Comparison of ENCODE assay signal across 29 mouse cellular contexts in genomic region chr6:127757667-127758167, GRCm38 (mm10). TPM values are rescaled to one million over a fixed set of nuclear protein-coding genes. Genes with fewer than 3 reads are reported as not detected.
DNase-seq lines count a peak whose midpoint lies in the region; ATAC-seq lines count a peak whose summit lies in the region.
"Had no signal": no experiment of that assay in that cellular context is flagged by ENCODE, and none has a peak within 500 bp of the region (broad histone marks: within the 10 kb centered on the region; RNA-seq: fewer than 3 reads in every experiment).

No protein-coding gene starts in this region.

- peak overlapping the region; percentile 43; the same call in 1 of the 2 replicates for H3K27ac ChIP-seq in forebrain, embryonic 12.5 days
- no peak overlapping the region for H3K27ac ChIP-seq in forebrain, embryonic 16.5 days (ENCODE audit: low read length)
- H3K27ac ChIP-seq in midbrain, embryonic 13.5 days = 0 out of 2 replicates have a peak overlapping the region, but pooled peaks have one; percentile 32
- H3K27ac ChIP-seq in midbrain, embryonic 10.5 days (replicated peaks) = no peak overlapping the region
- peak overlapping the region; percentile 57; the same call in 1 of the 2 replicates for H3K27ac ChIP-seq in neural tube, embryonic 13.5 days (replicated peaks)
- H3K27ac ChIP-seq: embryonic facial prominence, embryonic 15.5 days; heart, embryonic 13.5 days; kidney, embryonic 15.5 days; limb, embryonic 12.5 days; liver, embryonic 12.5 days; stomach, postnatal 0 days had no signal

- WGBS in forebrain, embryonic 12.5 days = 54% methylated on average over 5 of the region's 5 CpGs
- WGBS in forebrain, embryonic 16.5 days = 33% methylated on average over 5 of the region's 5 CpGs
- WGBS in midbrain, embryonic 13.5 days = 63% methylated on average over 5 of the region's 5 CpGs
- 82% methylated on average over 5 of the region's 5 CpGs for WGBS in midbrain, embryonic 10.5 days
- 61% methylated on average over 5 of the region's 5 CpGs for WGBS in neural tube, embryonic 13.5 days

- no peak overlapping the region for H3K9ac ChIP-seq in forebrain, embryonic 12.5 days
- H3K9ac ChIP-seq in forebrain, embryonic 16.5 days (replicated peaks; ENCODE audit: low read depth, low read length) = no peak overlapping the region
- H3K9ac ChIP-seq in midbrain, embryonic 13.5 days (replicated peaks) = no peak overlapping the region
- H3K9ac ChIP-seq in neural tube, embryonic 13.5 days = no peak overlapping the region
- H3K9ac ChIP-seq: embryonic facial prominence, embryonic 15.5 days; kidney, embryonic 15.5 days; limb, embryonic 12.5 days; liver, embryonic 12.5 days had no signal

- H3K9me3 ChIP-seq in forebrain, embryonic 12.5 days = no peaks in the 10 kb centered on the region
- no peaks in the 10 kb centered on the region for H3K9me3 ChIP-seq in forebrain, embryonic 16.5 days (ENCODE audit: control insufficient read depth, low read length)
- H3K9me3 ChIP-seq in midbrain, embryonic 13.5 days = no peaks in the 10 kb centered on the region
- H3K9me3 ChIP-seq in midbrain, embryonic 10.5 days (replicated peaks) = no peaks in the 10 kb centered on the region; the same call in 1 of the 2 replicates
- no peaks in the 10 kb centered on the region for H3K9me3 ChIP-seq in neural tube, embryonic 13.5 days
- H3K9me3 ChIP-seq: embryonic facial prominence, embryonic 15.5 days; heart, embryonic 13.5 days; kidney, embryonic 15.5 days; limb, embryonic 12.5 days; liver, embryonic 12.5 days had no signal

- no peak overlapping the region for H3K4me3 ChIP-seq in forebrain, embryonic 12.5 days (replicated peaks)
- no peak overlapping the region for H3K4me3 ChIP-seq in forebrain, embryonic 16.5 days (replicated peaks; ENCODE audit: low read length)
- no peak overlapping the region for H3K4me3 ChIP-seq in midbrain, embryonic 13.5 days (replicated peaks)
- H3K4me3 ChIP-seq in midbrain, embryonic 10.5 days = no peak overlapping the region
- no peak overlapping the region for H3K4me3 ChIP-seq in neural tube, embryonic 13.5 days
- H3K4me3 ChIP-seq: embryonic facial prominence, embryonic 15.5 days; heart, embryonic 13.5 days; kidney, embryonic 15.5 days; limb, embryonic 12.5 days; liver, embryonic 12.5 days; myocyte had no signal

- H3K27me3 ChIP-seq in forebrain, embryonic 12.5 days = peaks cover 2% of the 10 kb centered on the region
- no peaks in the 10 kb centered on the region for H3K27me3 ChIP-seq in forebrain, embryonic 16.5 days (replicated peaks; ENCODE audit: control insufficient read depth, insufficient read depth, low read length)
- H3K27me3 ChIP-seq in midbrain, embryonic 13.5 days = no peaks in the 10 kb centered on the region
- no peaks in the 10 kb centered on the region for H3K27me3 ChIP-seq in midbrain, embryonic 10.5 days (ENCODE audit: low read depth, poor library complexity, severe bottlenecking)
- no peaks in the 10 kb centered on the region for H3K27me3 ChIP-seq in neural tube, embryonic 13.5 days
- H3K27me3 ChIP-seq: embryonic facial prominence, embryonic 15.5 days; liver, embryonic 12.5 days had no signal

- peak; percentile 71; the same call in 1 of the 2 replicates for ATAC-seq in forebrain, embryonic 12.5 days (ENCODE audit: low FRiP score)
- ATAC-seq in forebrain, embryonic 16.5 days = no peak
- peak; percentile 49; the same call in 1 of the 2 replicates for ATAC-seq in midbrain, embryonic 13.5 days
- peak; percentile 37; the same call in 1 of the 2 replicates for ATAC-seq in neural tube, embryonic 13.5 days (ENCODE audit: low read depth)
- ATAC-seq: CD4-positive, CD25-positive, alpha-beta regulatory T cell, adult 4 months; intestine, postnatal 0 days; liver, embryonic 12.5 days had no signal

- H3K4me1 ChIP-seq in forebrain, embryonic 12.5 days = peaks cover 49% of the 10 kb centered on the region
- peaks cover 16% of the 10 kb centered on the region for H3K4me1 ChIP-seq in forebrain, embryonic 16.5 days (replicated peaks; ENCODE audit: control insufficient read depth, insufficient read depth, low read length)
- H3K4me1 ChIP-seq in midbrain, embryonic 13.5 days (replicated peaks) = peaks cover 51% of the 10 kb centered on the region
- H3K4me1 ChIP-seq in midbrain, embryonic 10.5 days = peaks cover 58% of the 10 kb centered on the region
- peaks cover 52% of the 10 kb centered on the region for H3K4me1 ChIP-seq in neural tube, embryonic 13.5 days (replicated peaks)
- H3K4me1 ChIP-seq: liver, embryonic 12.5 days had no signal

- H3K4me2 ChIP-seq in forebrain, embryonic 12.5 days = no peak overlapping the region
- no peak overlapping the region for H3K4me2 ChIP-seq in forebrain, embryonic 16.5 days (ENCODE audit: low read length)
- no peak overlapping the region for H3K4me2 ChIP-seq in midbrain, embryonic 13.5 days (replicated peaks)
- H3K4me2 ChIP-seq in neural tube, embryonic 13.5 days = no peak overlapping the region
- H3K4me2 ChIP-seq: embryonic facial prominence, embryonic 15.5 days; heart, embryonic 13.5 days; limb, embryonic 12.5 days; liver, embryonic 12.5 days had no signal

- H3K36me3 ChIP-seq in forebrain, embryonic 12.5 days (replicated peaks) = no peaks in the 10 kb centered on the region
- H3K36me3 ChIP-seq in forebrain, embryonic 16.5 days (ENCODE audit: control insufficient read depth, insufficient read depth) = no peaks in the 10 kb centered on the region
- H3K36me3 ChIP-seq in midbrain, embryonic 13.5 days = no peaks in the 10 kb centered on the region
- peaks cover 5% of the 10 kb centered on the region; the same call in 1 of the 2 replicates for H3K36me3 ChIP-seq in midbrain, embryonic 10.5 days
- H3K36me3 ChIP-seq in neural tube, embryonic 13.5 days = no peaks in the 10 kb centered on the region
- H3K36me3 ChIP-seq: embryonic facial prominence, embryonic 15.5 days; heart, embryonic 13.5 days; kidney, embryonic 15.5 days; limb, embryonic 12.5 days; liver, embryonic 12.5 days had no signal

- DNase-seq in midbrain, embryonic 10.5 days (ENCODE audit: low spot score) = no peak
- DNase-seq in B cell, adult 2 months = no peak
- no peak for DNase-seq in gastrocnemius, postnatal 25 days
- DNase-seq: adrenal gland, postnatal 14 days; cerebellum, adult 9-10 months; gastrocnemius, postnatal 14 days; heart, adult 18-20 months; heart, postnatal 14 days; kidney, postnatal 36 days; layer of hippocampus, postnatal 36 days; lung, adult 18-20 months; lung, postnatal 10 days; midbrain, embryonic 14.5 days; thymus, adult 2 months; thymus, postnatal 4 days had no signal

RNA-seq across cellular contexts. Expression of gene Prmt8, which starts 11.6 kb away (rescaled TPM):
- polyA plus RNA-seq in forebrain, embryonic 12.5 days (2016; fragmentation: Nextera tagmentation; extraction: Ambion mirVana) = 16.6 and 18.4 TPM in 2 replicates
- 28.4 and 31.4 TPM in 2 replicates for polyA plus RNA-seq in forebrain, embryonic 16.5 days (2015; fragmentation: Nextera tagmentation; extraction: Ambion mirVana)
- polyA plus RNA-seq in midbrain, embryonic 13.5 days (2015; fragmentation: Nextera tagmentation; extraction: Ambion mirVana) = 32.1 and 32.7 TPM in 2 replicates
- 18.3 and 22.1 TPM in 2 replicates for polyA plus RNA-seq in midbrain, embryonic 10.5 days (2016; fragmentation: Nextera tagmentation; extraction: Ambion mirVana)
- 39.9 and 40.9 TPM in 2 replicates for polyA plus RNA-seq in neural tube, embryonic 13.5 days (2015; fragmentation: Nextera tagmentation; extraction: Ambion mirVana)
- not detected for total RNA-seq in gastrocnemius, postnatal 25 days (2021)
- total RNA-seq: adrenal gland, postnatal 14 days; common myeloid progenitor, adult 5-6 weeks; gastrocnemius, postnatal 14 days; heart, adult 18-20 months; heart, postnatal 14 days had no signal
- polyA plus RNA-seq: CD4-positive, CD25-positive, alpha-beta regulatory T cell, adult 4 months; liver, embryonic 12.5 days; myocyte; thymus, adult 2 months had no signal

Comparison
In these comparisons a context has a peak if more than half of its experiments do, and no peak if none do; other contexts are left out.
1. H3K27ac ChIP-seq: peak in forebrain, embryonic 12.5 days (single experiment), midbrain, embryonic 13.5 days (single experiment) and neural tube, embryonic 13.5 days (single experiment); none in forebrain, embryonic 16.5 days (single experiment) and midbrain, embryonic 10.5 days (single experiment).